Mouse (Mus musculus) lung, adult 2 months (tissue): ENCODE data around the gene Mxd4.

ENCODE experiments used
- CTCF ChIP-seq: fragments of 200-500 bp; IDR thresholded peaks from 2 replicates; pipeline ENCODE4 v1.5.1; 2011; ENCODE audit warnings: mild to moderate bottlenecking, low read length, control low read depth; ENCODE audit not compliant: insufficient read depth
- POLR2A ChIP-seq: fragments of 200-500 bp; IDR thresholded peaks from 2 replicates; pipeline ENCODE4 v1.6.1; 2011; ENCODE audit warnings: low read depth, mild to moderate bottlenecking, control low read depth, low read length, borderline replicate concordance; ENCODE audit errors: extremely low read depth

DNA sequence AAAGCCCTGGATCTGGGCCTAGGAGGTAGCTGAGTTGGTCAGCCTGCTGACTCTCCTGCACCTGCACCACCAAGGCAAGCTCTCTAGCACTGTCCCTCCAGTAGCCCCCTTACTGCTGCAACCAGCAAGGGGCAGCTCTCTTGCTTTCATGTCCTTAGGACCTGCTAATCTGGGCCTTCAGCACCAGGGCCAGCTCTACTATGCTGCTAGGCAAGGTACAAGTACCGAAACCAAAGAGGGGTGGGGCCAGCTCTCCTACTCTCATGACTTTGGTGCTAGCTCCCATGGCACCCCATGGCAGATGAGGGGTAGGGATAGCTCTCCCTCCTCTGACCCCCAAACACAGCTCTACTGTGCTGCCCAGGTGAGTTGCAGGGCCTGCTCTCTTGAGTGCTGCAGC is 63.4 kb downstream of the Mxd4 start:
- TF ChIP-seq CTCF (no peak), POLR2A (no peak)
